Mouse (Mus musculus) forebrain, embryonic 14.5 days (tissue): ENCODE measurements at regions not wholly inside any gene's neighbourhood (a gene's known extent, or its start where the extent isn't known, plus 50 kb on each side); places are given as distances from the start of the nearest gene placed in this dataset.
A peak's percentile ranks its signal among the peaks of the same experiment; 100 is the strongest.

ENCODE experiments used
- ATAC-seq: fragments of 200-750 bp; cut with Nextera tagmentation; 2 replicates; pipeline ENCODE4 v1.8.0; 2017; ENCODE audit warnings: mild to moderate bottlenecking, moderate library complexity
- DNase-seq: peaks from one replicate; pipeline ENCODE4 v3.0.0-alpha.2; 2015; ENCODE audit warnings: low spot score
- H3K27ac ChIP-seq: fragments of 300-500 bp; sonication (generic); 2 replicates; pipeline ENCODE4 v1.5.1; 2014; ENCODE audit warnings: low read depth, mild to moderate bottlenecking, control low read depth, low read length, moderate library complexity
- H3K27me3 ChIP-seq: fragments of 300-500 bp; sonication (generic); replicated peaks from 2 replicates; pipeline ENCODE4 v1.6.1; 2014; ENCODE audit warnings: low read length, control low read depth, mixed read lengths; ENCODE audit not compliant: control insufficient read depth, insufficient read depth
- H3K36me3 ChIP-seq: fragments of 300-500 bp; sonication (generic); 2 replicates; pipeline ENCODE4 v1.6.1; 2014; ENCODE audit warnings: low read length, control low read depth; ENCODE audit not compliant: control insufficient read depth, insufficient read depth
- H3K4me1 ChIP-seq: fragments of 300-500 bp; sonication (generic); 2 replicates; pipeline ENCODE4 v1.6.1; 2014; ENCODE audit warnings: antibody characterized with exemption, low read length, control low read depth; ENCODE audit not compliant: control insufficient read depth, insufficient read depth
- H3K4me2 ChIP-seq: fragments of 300-500 bp; sonication (generic); 2 replicates; pipeline ENCODE4 v1.6.1; 2014; ENCODE audit warnings: mild to moderate bottlenecking, control low read depth, low read length
- H3K4me3 ChIP-seq: fragments of 300-500 bp; sonication (generic); 2 replicates; pipeline ENCODE4 v1.5.1; 2014; ENCODE audit warnings: low read depth, low read length, control low read depth
- H3K9ac ChIP-seq: fragments of 300-500 bp; sonication (generic); 2 replicates; pipeline ENCODE4 v1.6.1; 2014; ENCODE audit warnings: mild to moderate bottlenecking, low read length, control low read depth, moderate library complexity
- H3K9me3 ChIP-seq: fragments of 300-500 bp; sonication (generic); replicated peaks from 2 replicates; pipeline ENCODE4 v1.6.1; 2016; ENCODE audit warnings: low read length, control low read depth, mixed read lengths; ENCODE audit not compliant: control insufficient read depth
- WGBS: fragments of 180-500 bp; shearing (Covaris S2); extraction: QIAGEN DNeasy Blood & Tissue Kit; methylation state at CpG from one replicate; pipeline ENCODE4 v1.1.7; 2014; 5-methylcytosine and 5-hydroxymethylcytosine counted together

- DNase-seq (peak; percentile 56), ATAC-seq (no peak)
- Histone ChIP-seq H3K4me2 (no peak overlapping the region), H3K36me3 (no peaks in the 10 kb centered on the region), H3K9me3 (no peaks in the 10 kb centered on the region), H3K27ac (no peak overlapping the region), H3K4me3 (no peak overlapping the region), H3K9ac (no peak overlapping the region), H3K27me3 (no peaks in the 10 kb centered on the region), H3K4me1 (no peaks in the 10 kb centered on the region)
- 51% methylated on average over 3 of the region's 3 CpGs for whole genome bisulfite sequencing
These were observed 162.6 kb upstream of the Syndig1 start for GRCm38 (mm10) chr2:149666412-149666811.

GRCm38 (mm10) chr2:149671870-149672269 is 157.1 kb upstream of the Syndig1 start:
- ATAC-seq (peak; percentile 46; the same call in 1 of the 2 replicates), DNase-seq (peak; percentile 46)
- H3K4me2 ChIP-seq = no peak overlapping the region
- H3K9ac ChIP-seq = no peak overlapping the region
- H3K4me1 ChIP-seq = no peaks in the 10 kb centered on the region; the same call in 1 of the 2 replicates
- 11% methylated on average over 1 of the region's 1 CpGs for WGBS
- no peak overlapping the region for H3K27ac ChIP-seq
- no peak overlapping the region for H3K4me3 ChIP-seq
- no peaks in the 10 kb centered on the region for H3K27me3 ChIP-seq
- H3K36me3 ChIP-seq = no peaks in the 10 kb centered on the region
- H3K9me3 ChIP-seq = no peaks in the 10 kb centered on the region

GRCm38 (mm10) chr2:149679822-149680459 is 149.1 kb upstream of the Syndig1 start:
- Histone ChIP-seq H3K4me1 (no peaks in the 10 kb centered on the region), H3K9me3 (no peaks in the 10 kb centered on the region), H3K36me3 (no peaks in the 10 kb centered on the region), H3K4me2 (no peak overlapping the region), H3K9ac (no peak overlapping the region), H3K27me3 (no peaks in the 10 kb centered on the region), H3K4me3 (no peak overlapping the region), H3K27ac (no peak overlapping the region)
- 46% methylated on average over 2 of the region's 2 CpGs for WGBS
- ATAC-seq (peak; percentile 66), DNase-seq (peak; percentile 64)

- Histone ChIP-seq H3K4me2 (no peak overlapping the region), H3K27me3 (no peaks in the 10 kb centered on the region), H3K4me1 (no peaks in the 10 kb centered on the region), H3K9ac (no peak overlapping the region), H3K4me3 (no peak overlapping the region), H3K36me3 (no peaks in the 10 kb centered on the region), H3K27ac (no peak overlapping the region), H3K9me3 (no peaks in the 10 kb centered on the region)
- ATAC-seq (no peak), DNase-seq (no peak)
- 86% methylated on average over 3 of the region's 3 CpGs for WGBS
These were observed 106.7 kb upstream of the Syndig1 start for GRCm38 (mm10) chr2:149722342-149722741.

- ATAC-seq = no peak
- no peaks in the 10 kb centered on the region for H3K36me3 ChIP-seq
- no peak overlapping the region for H3K4me2 ChIP-seq
- no peak overlapping the region for H3K4me3 ChIP-seq
- DNase-seq = no peak
- WGBS = 28% methylated on average over 7 of the region's 7 CpGs
- no peak overlapping the region for H3K9ac ChIP-seq
- H3K27ac ChIP-seq = no peak overlapping the region
- H3K27me3 ChIP-seq = no peaks in the 10 kb centered on the region
- H3K9me3 ChIP-seq = no peaks in the 10 kb centered on the region
- no peaks in the 10 kb centered on the region for H3K4me1 ChIP-seq
These were observed 104.7 kb upstream of the Syndig1 start for GRCm38 (mm10) chr2:149724279-149724678.

- no peak for ATAC-seq
These were observed 103.1 kb upstream of the Syndig1 start for GRCm38 (mm10) chr2:149725932-149726331.

GRCm38 (mm10) chr2:149737837-149738236 is 91.2 kb upstream of the Syndig1 start:
- no peak for ATAC-seq
- Histone ChIP-seq H3K27ac (no peak overlapping the region), H3K4me3 (no peak overlapping the region), H3K36me3 (no peaks in the 10 kb centered on the region), H3K9ac (no peak overlapping the region), H3K9me3 (no peaks in the 10 kb centered on the region), H3K4me1 (no peaks in the 10 kb centered on the region), H3K4me2 (no peak overlapping the region), H3K27me3 (no peaks in the 10 kb centered on the region)
- DNase-seq = peak; percentile 31
- 70% methylated on average over 2 of the region's 2 CpGs for WGBS

More at GRCm38 (mm10) chr2:149725932-149726331, 103.1 kb upstream of the Syndig1 start:
- Histone ChIP-seq H3K27me3 (no peaks in the 10 kb centered on the region), H3K9me3 (no peaks in the 10 kb centered on the region), H3K4me3 (no peak overlapping the region), H3K36me3 (no peaks in the 10 kb centered on the region), H3K9ac (no peak overlapping the region), H3K4me2 (no peak overlapping the region), H3K27ac (no peak overlapping the region), H3K4me1 (no peaks in the 10 kb centered on the region)
- 83% methylated on average over 3 of the region's 3 CpGs for WGBS
- DNase-seq = no peak

GRCm38 (mm10) chr2:149739886-149740285 is 89.1 kb upstream of the Syndig1 start:
- no peak overlapping the region for H3K27ac ChIP-seq
- DNase-seq (peak; percentile 66), ATAC-seq (peak; percentile 84; the same call in 1 of the 2 replicates)
- H3K9me3 ChIP-seq = no peaks in the 10 kb centered on the region
- no peaks in the 10 kb centered on the region for H3K27me3 ChIP-seq
- H3K36me3 ChIP-seq = no peaks in the 10 kb centered on the region
- 68% methylated on average over 2 of the region's 2 CpGs for WGBS
- H3K4me1 ChIP-seq = no peaks in the 10 kb centered on the region
- H3K4me2 ChIP-seq = no peak overlapping the region
- H3K9ac ChIP-seq = no peak overlapping the region
- H3K4me3 ChIP-seq = no peak overlapping the region

- no peaks in the 10 kb centered on the region for H3K27me3 ChIP-seq
- H3K4me2 ChIP-seq = no peak overlapping the region
- H3K9ac ChIP-seq = no peak overlapping the region
- H3K36me3 ChIP-seq = no peaks in the 10 kb centered on the region
- H3K27ac ChIP-seq = no peak overlapping the region
- no peaks in the 10 kb centered on the region for H3K4me1 ChIP-seq
- DNase-seq = no peak
- no peak overlapping the region for H3K4me3 ChIP-seq
- ATAC-seq = no peak
- no peaks in the 10 kb centered on the region for H3K9me3 ChIP-seq
- 91% methylated on average over 2 of the region's 2 CpGs for WGBS
These were observed 86.3 kb upstream of the Syndig1 start for GRCm38 (mm10) chr2:149742661-149743060.
